Mouse (Mus musculus): ENCODE measurements around the gene Msh4. TPM values are rescaled to one million over a fixed set of nuclear protein-coding genes. Genes with fewer than 3 reads are reported as not detected.
A peak's percentile ranks its signal among the peaks of the same experiment; 100 is the strongest.

Msh4 gene
- polyA plus RNA-seq, 1 experiment from 2014 or later = 0.09 TPM

GRCm38 (mm10) chr3:153858350-153859001 lies 47.5 kb downstream of the Msh4 start:
- Histone ChIP-seq H3K4me1 (no peaks in the 10 kb centered on the region), H3K9me3 (no peaks in the 10 kb centered on the region), H3K36me3 (no peaks in the 10 kb centered on the region), H3K27ac (no peak overlapping the region), H3K4me3 (no peak overlapping the region), H3K27me3 (ENCODE audit: insufficient read depth, poor library complexity, severe bottlenecking) (peaks cover 41% of the 10 kb centered on the region; the same call in 1 of the 2 replicates)
- 80% methylated on average over 10 of the region's 10 CpGs for WGBS
- no peak for DNase-seq (ENCODE audit: low spot score)

DNA sequence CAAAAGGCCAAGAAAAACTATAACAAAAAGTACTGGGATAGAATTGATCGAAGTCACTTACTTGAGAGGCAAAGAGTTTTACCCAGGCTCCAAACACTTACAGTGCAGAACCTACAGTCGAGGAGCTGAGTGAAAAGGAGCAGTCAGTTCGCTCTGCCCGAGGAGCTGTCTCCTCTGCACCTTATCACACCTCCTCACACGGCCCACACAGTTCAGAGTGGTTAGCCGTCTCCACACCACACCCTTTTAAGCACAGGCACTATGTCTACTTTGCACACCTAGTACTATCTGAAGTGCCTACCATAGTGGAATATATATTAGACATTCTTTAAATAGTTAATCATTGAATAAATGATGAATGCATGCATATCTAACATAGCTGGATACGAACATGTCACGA lies 53.7 kb downstream of the Msh4 start:
- H3K4me1 ChIP-seq = peaks cover 20% of the 10 kb centered on the region
- peak overlapping the region; percentile 47; the same call in 1 of the 2 replicates for H3K27ac ChIP-seq
- H3K36me3 ChIP-seq = no peaks in the 10 kb centered on the region
- H3K4me3 ChIP-seq = no peak overlapping the region
- WGBS = 43% methylated on average over 8 of the region's 8 CpGs
- DNase-seq (ENCODE audit: low spot score) = peak; percentile 89
- H3K9me3 ChIP-seq = no peaks in the 10 kb centered on the region
- H3K27me3 ChIP-seq (ENCODE audit: insufficient read depth, poor library complexity, severe bottlenecking) = peaks cover 37% of the 10 kb centered on the region; the same call in 1 of the 2 replicates

DNA sequence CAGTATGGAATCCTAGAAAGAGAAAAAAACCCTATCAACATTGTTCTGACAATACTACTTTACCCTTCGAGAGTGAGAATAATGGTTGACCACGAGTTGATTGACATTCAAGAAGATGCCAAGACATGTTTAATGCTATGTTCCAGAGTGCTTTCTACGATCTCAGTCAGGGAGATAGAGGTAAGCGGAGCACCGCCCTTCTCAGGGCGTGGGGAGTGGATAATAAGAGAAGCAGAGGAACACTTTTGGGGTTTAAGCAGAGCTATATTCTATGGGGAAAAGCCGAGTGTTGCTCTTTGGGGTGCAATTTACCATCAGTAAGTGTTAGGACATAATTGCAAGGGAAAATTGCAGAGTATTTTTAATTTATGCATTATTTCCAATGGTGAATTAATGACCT lies 55.2 kb downstream of the Msh4 start:
- no peak for DNase-seq (ENCODE audit: low spot score)
- Histone ChIP-seq H3K36me3 (no peaks in the 10 kb centered on the region), H3K4me1 (peaks cover 24% of the 10 kb centered on the region), H3K27ac (peak overlapping the region; percentile 43; the same call in 1 of the 2 replicates), H3K9me3 (no peaks in the 10 kb centered on the region), H3K27me3 (ENCODE audit: insufficient read depth, poor library complexity, severe bottlenecking) (peaks cover 41% of the 10 kb centered on the region; the same call in 1 of the 2 replicates), H3K4me3 (no peak overlapping the region)
- 77% methylated on average over 7 of the region's 7 CpGs for WGBS

- no peaks in the 10 kb centered on the region for H3K9me3 ChIP-seq
- peaks cover 47% of the 10 kb centered on the region for H3K27me3 ChIP-seq (ENCODE audit: insufficient read depth, poor library complexity, severe bottlenecking)
- H3K4me3 ChIP-seq = peak overlapping the region; percentile 24; the same call in 1 of the 2 replicates
- 6% methylated on average over 5 of the region's 5 CpGs for WGBS
- no peaks in the 10 kb centered on the region for H3K36me3 ChIP-seq
- H3K4me1 ChIP-seq = peaks cover 24% of the 10 kb centered on the region
- H3K27ac ChIP-seq = 0 out of 2 replicates have a peak overlapping the region, but pooled peaks have one; percentile 43
- DNase-seq (ENCODE audit: low spot score) = peak; percentile 91
Observed at GRCm38 (mm10) chr3:153849368-153850015, 56.4 kb downstream of the Msh4 start.

GRCm38 (mm10) chr3:153847207-153847733 lies 58.7 kb downstream of the Msh4 start:
- H3K4me1 ChIP-seq = peaks cover 24% of the 10 kb centered on the region
- no peaks in the 10 kb centered on the region for H3K36me3 ChIP-seq
- no peak overlapping the region for H3K4me3 ChIP-seq
- H3K9me3 ChIP-seq = no peaks in the 10 kb centered on the region
- peaks cover 44% of the 10 kb centered on the region for H3K27me3 ChIP-seq (ENCODE audit: insufficient read depth, poor library complexity, severe bottlenecking)
- no peak for DNase-seq (ENCODE audit: low spot score)
- H3K27ac ChIP-seq = 0 out of 2 replicates have a peak overlapping the region, but pooled peaks have one; percentile 22
- 41% methylated on average over 7 of the region's 7 CpGs for WGBS

DNA sequence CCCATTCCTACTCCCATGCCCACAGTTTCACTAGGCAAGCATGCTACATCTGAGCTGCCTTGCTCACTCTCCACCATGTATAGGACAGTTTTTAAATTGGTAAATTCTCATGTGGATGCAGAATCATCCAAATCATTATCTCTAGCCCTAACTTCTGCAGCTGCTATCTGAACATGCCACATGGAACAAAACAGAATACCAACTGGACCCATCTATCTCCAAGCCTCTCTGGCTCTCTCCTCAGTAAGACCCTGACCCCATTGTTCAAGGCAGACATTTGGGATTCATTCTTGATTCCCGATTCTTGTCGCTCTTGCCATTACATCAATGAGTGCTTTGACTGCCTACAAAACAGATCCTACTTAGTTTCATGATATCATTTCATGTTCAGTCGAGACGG lies 59.8 kb downstream of the Msh4 start:
- H3K4me3 ChIP-seq = no peak overlapping the region
- no peak for DNase-seq (ENCODE audit: low spot score)
- no peak overlapping the region for H3K27ac ChIP-seq
- H3K27me3 ChIP-seq (ENCODE audit: insufficient read depth, poor library complexity, severe bottlenecking) = peaks cover 44% of the 10 kb centered on the region
- no peaks in the 10 kb centered on the region for H3K36me3 ChIP-seq
- 88% methylated on average over 4 of the region's 4 CpGs for WGBS
- H3K9me3 ChIP-seq = no peaks in the 10 kb centered on the region
- H3K4me1 ChIP-seq = peaks cover 24% of the 10 kb centered on the region

- Histone ChIP-seq H3K9me3 (no peaks in the 10 kb centered on the region), H3K36me3 (no peaks in the 10 kb centered on the region), H3K4me1 (peaks cover 24% of the 10 kb centered on the region), H3K27ac (no peak overlapping the region), H3K27me3 (ENCODE audit: insufficient read depth, poor library complexity, severe bottlenecking) (peaks cover 40% of the 10 kb centered on the region), H3K4me3 (no peak overlapping the region)
- no peak for DNase-seq (ENCODE audit: low spot score)
- WGBS = 72% methylated on average over 2 of the region's 2 CpGs
Observed at GRCm38 (mm10) chr3:153845500-153845899, 60.4 kb downstream of the Msh4 start.

GRCm38 (mm10) chr3:153844757-153845156 lies 61.2 kb downstream of the Msh4 start:
- Histone ChIP-seq H3K27me3 (ENCODE audit: insufficient read depth, poor library complexity, severe bottlenecking) (peaks cover 36% of the 10 kb centered on the region), H3K4me3 (no peak overlapping the region), H3K4me1 (peaks cover 22% of the 10 kb centered on the region), H3K9me3 (no peaks in the 10 kb centered on the region), H3K36me3 (no peaks in the 10 kb centered on the region), H3K27ac (no peak overlapping the region)
- no peak for DNase-seq (ENCODE audit: low spot score)
- 91% methylated on average over 9 of the region's 9 CpGs for WGBS

DNA sequence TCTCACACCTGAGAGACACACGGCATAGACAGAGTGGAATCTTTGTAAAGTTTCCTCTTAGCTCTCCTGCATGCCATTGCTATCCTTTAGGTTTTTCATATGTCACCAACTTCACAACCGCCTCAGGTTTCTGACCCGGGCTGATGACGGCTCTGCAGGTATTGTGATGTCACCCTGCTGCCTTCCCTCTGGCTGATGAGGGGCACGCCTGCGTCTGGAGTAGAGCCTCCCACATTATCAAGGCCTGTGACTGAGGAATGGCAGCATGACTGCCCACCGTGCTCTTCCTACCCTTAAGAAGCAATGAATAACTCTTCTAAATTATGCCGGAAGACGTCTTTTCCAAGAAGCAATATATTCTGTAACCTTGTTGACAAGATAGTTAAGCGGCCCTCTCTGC lies 61.9 kb downstream of the Msh4 start, which contains the start of gene Asb17:
Gene Asb17, plus strand, starts transcription at position 180 of the 400 bp plus-strand sequence.
- Histone ChIP-seq H3K4me1 (peaks cover 14% of the 10 kb centered on the region), H3K27me3 (ENCODE audit: insufficient read depth, poor library complexity, severe bottlenecking) (peaks cover 36% of the 10 kb centered on the region), H3K4me3 (no peak within 1 kb of the TSS), H3K27ac (no peak within 1 kb of the TSS), H3K9me3 (no peaks in the 10 kb centered on the region), H3K36me3 (no peaks in the 10 kb centered on the region)
- WGBS = 85% methylated on average over 10 of the region's 10 CpGs
- DNase-seq (ENCODE audit: low spot score) = no peak

GRCm38 (mm10) chr3:153837593-153837992 lies 68.3 kb downstream of the Msh4 start:
- Histone ChIP-seq H3K9me3 (no peaks in the 10 kb centered on the region), H3K4me3 (no peak overlapping the region), H3K36me3 (no peaks in the 10 kb centered on the region), H3K27ac (no peak overlapping the region), H3K27me3 (ENCODE audit: insufficient read depth, poor library complexity, severe bottlenecking) (peaks cover 5% of the 10 kb centered on the region; the same call in 1 of the 2 replicates), H3K4me1 (peaks cover 2% of the 10 kb centered on the region; the same call in 1 of the 2 replicates)
- 68% methylated on average over 4 of the region's 4 CpGs for WGBS
- no peak for DNase-seq (ENCODE audit: low spot score)

DNA sequence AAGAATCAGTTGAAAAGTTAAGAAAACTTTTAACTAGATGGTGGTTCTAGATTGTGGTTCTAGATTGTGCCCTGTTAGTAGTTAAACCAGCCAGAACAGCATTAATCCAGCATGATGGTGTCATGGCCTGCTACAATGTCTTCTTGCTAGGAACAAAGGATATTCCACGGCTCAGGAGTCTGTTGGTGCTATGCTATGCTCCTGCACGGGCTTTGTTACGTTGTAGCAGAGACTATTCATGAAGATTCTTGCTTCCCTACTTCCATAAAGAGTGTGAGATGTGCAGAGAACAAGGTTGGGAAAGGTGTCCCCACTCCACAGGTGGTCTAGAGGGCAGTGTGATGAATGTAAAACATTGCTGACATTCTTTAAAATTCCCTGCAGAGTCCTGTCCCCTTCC lies 69.6 kb downstream of the Msh4 start:
- H3K4me3 ChIP-seq = no peak overlapping the region
- no peaks in the 10 kb centered on the region for H3K9me3 ChIP-seq
- 73% methylated on average over 3 of the region's 3 CpGs for WGBS
- peaks cover 14% of the 10 kb centered on the region for H3K27me3 ChIP-seq (ENCODE audit: insufficient read depth, poor library complexity, severe bottlenecking)
- peaks cover 14% of the 10 kb centered on the region for H3K4me1 ChIP-seq
- H3K27ac ChIP-seq = no peak overlapping the region
- H3K36me3 ChIP-seq = no peaks in the 10 kb centered on the region
- DNase-seq (ENCODE audit: low spot score) = peak; percentile 64

DNA sequence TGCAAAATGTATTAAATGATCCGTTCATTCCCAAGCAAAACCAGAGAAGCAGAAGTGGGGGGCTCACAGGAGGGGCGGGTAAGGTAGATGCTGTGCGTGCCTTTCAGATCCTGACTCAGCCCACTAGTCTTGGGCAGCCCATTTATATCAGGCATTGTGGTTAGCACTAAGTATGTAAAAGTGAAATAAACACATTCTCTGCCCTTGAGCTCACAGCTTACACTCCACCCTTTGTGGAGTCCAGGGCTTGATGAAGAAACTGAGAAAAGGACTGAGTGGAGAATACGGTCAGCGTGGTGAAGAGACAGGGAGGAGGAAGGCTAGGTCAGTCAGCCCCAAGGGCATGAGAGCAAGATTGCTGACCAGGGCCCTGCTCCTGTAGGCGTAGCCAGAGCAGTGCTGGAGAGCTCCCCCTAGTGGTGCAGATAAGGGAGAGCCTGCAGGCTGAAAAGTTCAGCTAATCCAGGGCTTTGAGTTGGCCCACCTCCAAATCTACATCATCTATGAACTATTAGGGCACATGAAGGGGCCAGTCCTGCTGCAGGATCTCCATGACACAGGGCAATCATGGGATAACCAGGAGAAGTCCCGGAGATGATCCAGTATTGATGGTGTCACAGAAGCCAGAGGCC lies 70.4 kb downstream of the Msh4 start:
- H3K27me3 ChIP-seq (ENCODE audit: insufficient read depth, poor library complexity, severe bottlenecking) = peaks cover 14% of the 10 kb centered on the region
- no peaks in the 10 kb centered on the region for H3K36me3 ChIP-seq
- H3K4me1 ChIP-seq = peaks cover 17% of the 10 kb centered on the region
- no peak overlapping the region for H3K4me3 ChIP-seq
- 55% methylated on average over 7 of the region's 7 CpGs for WGBS
- peak overlapping the region; percentile 62 for H3K27ac ChIP-seq
- DNase-seq (ENCODE audit: low spot score) = peak; percentile 92
- no peaks in the 10 kb centered on the region for H3K9me3 ChIP-seq

- no peak overlapping the region for H3K27ac ChIP-seq
- no peaks in the 10 kb centered on the region for H3K36me3 ChIP-seq
- peaks cover 17% of the 10 kb centered on the region for H3K4me1 ChIP-seq
- H3K4me3 ChIP-seq = no peak overlapping the region
- H3K27me3 ChIP-seq (ENCODE audit: insufficient read depth, poor library complexity, severe bottlenecking) = peaks cover 14% of the 10 kb centered on the region
- peak; percentile 68 for DNase-seq (ENCODE audit: low spot score)
- 87% methylated on average over 4 of the region's 4 CpGs for WGBS
- no peaks in the 10 kb centered on the region for H3K9me3 ChIP-seq
Observed at GRCm38 (mm10) chr3:153834071-153834470, 71.9 kb downstream of the Msh4 start.
